Mouse (Mus musculus): ENCODE data around the gene Cpt1b. TPM values are rescaled to one million over a fixed set of nuclear protein-coding genes. Genes with fewer than 3 reads are reported as not detected.

Cpt1b gene
- total RNA-seq, 2 experiments from 2014 or later: 2.0 TPM

Other genes starting within 250 kb of the Cpt1b start
- gene Plxnb2, start 245.1 kb downstream of the Cpt1b start, total RNA-seq (2014; fragmentation: Nextera tagmentation): 2.3 and 3.6 TPM in 2 replicates
- gene Plxnb2, start 245.1 kb downstream of the Cpt1b start, total RNA-seq (2017): 0.34 and 1.7 TPM in 2 replicates
- 9.8 and 14.1 TPM in 2 replicates for gene Dennd6b, start 229.4 kb downstream of the Cpt1b start, total RNA-seq (2014; fragmentation: Nextera tagmentation)
- gene Dennd6b, start 229.4 kb downstream of the Cpt1b start, total RNA-seq (2017): 1.3 and 4.6 TPM in 2 replicates
- 56.3 and 72.3 TPM in 2 replicates for gene Ppp6r2, start 214.3 kb downstream of the Cpt1b start, total RNA-seq (2014; fragmentation: Nextera tagmentation)
- gene Ppp6r2, start 214.3 kb downstream of the Cpt1b start, total RNA-seq (2017): 29.4 and 145 TPM in 2 replicates
- gene Sbf1, start 110.6 kb downstream of the Cpt1b start, total RNA-seq (2014; fragmentation: Nextera tagmentation): 161 and 193 TPM in 2 replicates
- gene Sbf1, start 110.6 kb downstream of the Cpt1b start, total RNA-seq (2017): 34.6 and 83.9 TPM in 2 replicates
- gene Adm2, start 103.1 kb downstream of the Cpt1b start, total RNA-seq (2014; fragmentation: Nextera tagmentation): not detected in 2 replicates
- gene Adm2, start 103.1 kb downstream of the Cpt1b start, total RNA-seq (2017): not detected in 2 replicates
- not detected in 2 replicates for gene Miox, start 91.5 kb downstream of the Cpt1b start, total RNA-seq (2014; fragmentation: Nextera tagmentation)
- gene Miox, start 91.5 kb downstream of the Cpt1b start, total RNA-seq (2017): not detected in 2 replicates
- gene Lmf2, start 70.2 kb downstream of the Cpt1b start, total RNA-seq (2014; fragmentation: Nextera tagmentation): 30.5 and 38.1 TPM in 2 replicates
- 6.5 and 8.2 TPM in 2 replicates for gene Lmf2, start 70.2 kb downstream of the Cpt1b start, total RNA-seq (2017)
- gene Ncaph2, start 70.1 kb downstream of the Cpt1b start, total RNA-seq (2014; fragmentation: Nextera tagmentation): 144 and 155 TPM in 2 replicates
- 88.3 and 91.2 TPM in 2 replicates for gene Ncaph2, start 70.1 kb downstream of the Cpt1b start, total RNA-seq (2017)
- 26.1 and 28.3 TPM in 2 replicates for gene Sco2, start 52.0 kb downstream of the Cpt1b start, total RNA-seq (2014; fragmentation: Nextera tagmentation)
- gene Sco2, start 52.0 kb downstream of the Cpt1b start, total RNA-seq (2017): 12.2 and 17.0 TPM in 2 replicates
- gene Tymp, start 48.8 kb downstream of the Cpt1b start, total RNA-seq (2014; fragmentation: Nextera tagmentation): not detected in 2 replicates
- gene Tymp, start 48.8 kb downstream of the Cpt1b start, total RNA-seq (2017): 0.65 TPM in 1 of 2 replicates, not detected in the other
- gene Odf3b, start 46.6 kb downstream of the Cpt1b start, total RNA-seq (2014; fragmentation: Nextera tagmentation): 13.9 and 14.0 TPM in 2 replicates
- gene Odf3b, start 46.6 kb downstream of the Cpt1b start, total RNA-seq (2017): 4.7 TPM in 1 of 2 replicates, not detected in the other
- not detected in 2 replicates for gene Klhdc7b, start 40.9 kb downstream of the Cpt1b start, total RNA-seq (2014; fragmentation: Nextera tagmentation)
- gene Klhdc7b, start 40.9 kb downstream of the Cpt1b start, total RNA-seq (2017): not detected in 2 replicates
- not detected in 2 replicates for gene Syce3, start 15.4 kb downstream of the Cpt1b start, total RNA-seq (2014; fragmentation: Nextera tagmentation)
- gene Syce3, start 15.4 kb downstream of the Cpt1b start, total RNA-seq (2017): not detected in 2 replicates
- gene C730034F03Rik, start 3.7 kb upstream of the Cpt1b start, total RNA-seq (2014; fragmentation: Nextera tagmentation): 0.70 and 2.8 TPM in 2 replicates
- gene C730034F03Rik, start 3.7 kb upstream of the Cpt1b start, total RNA-seq (2017): 2.0 and 3.1 TPM in 2 replicates
- gene Gm44502, start 3.8 kb upstream of the Cpt1b start, total RNA-seq (2014; fragmentation: Nextera tagmentation): not detected in 2 replicates
- gene Gm44502, start 3.8 kb upstream of the Cpt1b start, total RNA-seq (2017): 0.57 TPM in 1 of 2 replicates, not detected in the other
- 56.6 and 59.9 TPM in 2 replicates for gene Chkb, start 4.0 kb upstream of the Cpt1b start, total RNA-seq (2014; fragmentation: Nextera tagmentation)
- gene Chkb, start 4.0 kb upstream of the Cpt1b start, total RNA-seq (2017): 14.5 and 14.9 TPM in 2 replicates
- not detected in 2 replicates for gene Mapk8ip2, start 28.1 kb upstream of the Cpt1b start, total RNA-seq (2014; fragmentation: Nextera tagmentation)
- not detected in 2 replicates for gene Mapk8ip2, start 28.1 kb upstream of the Cpt1b start, total RNA-seq (2017)
- gene Arsa, start 51.6 kb upstream of the Cpt1b start, total RNA-seq (2014; fragmentation: Nextera tagmentation): 10.7 and 18.3 TPM in 2 replicates
- 7.1 and 17.4 TPM in 2 replicates for gene Arsa, start 51.6 kb upstream of the Cpt1b start, total RNA-seq (2017)
- gene Shank3, start 73.8 kb upstream of the Cpt1b start, total RNA-seq (2014; fragmentation: Nextera tagmentation): 77.1 and 87.3 TPM in 2 replicates
- gene Shank3, start 73.8 kb upstream of the Cpt1b start, total RNA-seq (2017): 11.8 and 48.9 TPM in 2 replicates
- 1.3 and 4.0 TPM in 2 replicates for gene Acr, start 142.5 kb upstream of the Cpt1b start, total RNA-seq (2014; fragmentation: Nextera tagmentation)
- gene Acr, start 142.5 kb upstream of the Cpt1b start, total RNA-seq (2017): not detected in 2 replicates
- 11.1 and 16.6 TPM in 2 replicates for gene Rabl2, start 166.1 kb upstream of the Cpt1b start, total RNA-seq (2014; fragmentation: Nextera tagmentation)
- 8.4 and 11.7 TPM in 2 replicates for gene Rabl2, start 166.1 kb upstream of the Cpt1b start, total RNA-seq (2017)

Measured in megakaryocyte-erythroid progenitor cell, adult 5-6 weeks (primary cell).